Mouse (Mus musculus) gonadal fat pad, adult 2 months (tissue): ENCODE results near the gene Sdhaf2. TPM values are rescaled to one million over a fixed set of nuclear protein-coding genes. Genes with fewer than 3 reads are reported as not detected.

Experiments
- DNase-seq: peaks from one replicate; pipeline ENCODE4 v3.0.0-alpha.2; 2012; ENCODE audit warnings: low read depth
- polyA plus RNA-seq: library from polyadenylated mRNA; depleted of rRNA; stranded (reverse); fragments of >200 nt; gene quantifications from 2 replicates; pipeline ENCODE4 v1.2.3, GENCODE M21; 2012; rRNA removed

Gene Sdhaf2
- polyA plus RNA-seq, 1 experiment = 37.9 TPM

GRCm38 (mm10) chr19:10497512-10498160 lies 28.3 kb downstream of the Sdhaf2 start:
- DNase-seq = no peak

DNA sequence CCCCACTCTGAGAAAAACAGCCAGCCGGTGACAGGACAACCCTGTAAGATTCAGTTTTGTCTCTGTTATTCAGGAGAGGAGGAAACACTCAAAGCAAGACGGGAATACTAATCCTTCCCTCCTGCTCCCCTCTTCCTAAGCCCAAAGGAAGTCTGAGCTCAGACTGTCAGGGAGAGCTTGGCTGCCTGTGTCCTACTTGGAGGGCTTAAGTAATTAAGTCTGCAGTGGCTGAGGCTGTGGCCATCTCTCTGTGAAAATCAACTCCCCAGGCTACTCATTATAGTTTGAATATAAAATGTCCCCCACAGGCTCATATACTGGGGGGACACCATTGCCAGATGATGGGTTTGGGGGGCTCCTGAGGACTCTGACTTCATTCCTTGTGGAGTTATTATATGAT lies 29.0 kb downstream of the Sdhaf2 start:
- no peak for DNase-seq

DNA sequence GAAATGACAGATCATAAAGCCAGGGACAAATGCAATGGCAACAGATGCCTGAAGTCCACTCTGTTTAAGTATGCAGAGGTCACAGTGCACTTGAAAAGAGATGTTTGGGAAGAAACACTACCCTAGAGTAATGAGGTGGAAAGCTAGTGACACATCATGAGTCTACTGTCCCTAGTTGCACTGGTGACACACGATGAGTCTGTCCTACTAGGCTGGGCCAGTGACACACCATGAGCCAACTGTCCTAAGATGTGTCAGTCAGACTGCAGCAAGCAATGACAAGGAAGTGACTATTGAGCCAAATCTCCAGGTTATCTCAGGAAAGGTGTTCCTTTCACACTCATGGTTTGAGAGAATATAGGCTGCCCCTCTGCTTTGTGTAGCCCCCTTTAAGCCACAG lies 30.3 kb downstream of the Sdhaf2 start:
- DNase-seq = no peak

DNA sequence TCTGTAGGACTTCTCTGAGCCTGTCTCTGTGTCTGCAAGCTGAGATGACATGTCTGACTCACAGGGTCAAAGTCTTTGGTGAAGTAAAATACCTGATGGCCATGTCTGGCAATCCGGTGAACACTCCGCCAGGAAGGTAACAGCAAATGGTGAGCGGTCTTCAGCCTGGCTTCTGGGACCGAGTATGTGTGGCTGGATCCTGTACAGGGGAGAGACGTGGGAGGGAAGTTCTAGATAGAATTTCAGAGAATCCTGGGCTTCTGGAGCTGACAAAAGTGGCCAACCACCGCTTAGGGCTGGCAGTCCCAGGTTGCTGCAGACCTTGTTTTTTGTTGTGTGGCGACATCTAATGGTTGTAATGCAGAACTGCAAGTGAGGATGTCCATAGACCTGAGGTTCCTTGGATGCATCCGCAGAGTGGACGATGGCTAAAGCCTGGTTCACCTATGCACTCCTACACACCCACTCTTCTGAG lies 39.6 kb downstream of the Sdhaf2 start:
- peak; percentile 13 for DNase-seq

DNA sequence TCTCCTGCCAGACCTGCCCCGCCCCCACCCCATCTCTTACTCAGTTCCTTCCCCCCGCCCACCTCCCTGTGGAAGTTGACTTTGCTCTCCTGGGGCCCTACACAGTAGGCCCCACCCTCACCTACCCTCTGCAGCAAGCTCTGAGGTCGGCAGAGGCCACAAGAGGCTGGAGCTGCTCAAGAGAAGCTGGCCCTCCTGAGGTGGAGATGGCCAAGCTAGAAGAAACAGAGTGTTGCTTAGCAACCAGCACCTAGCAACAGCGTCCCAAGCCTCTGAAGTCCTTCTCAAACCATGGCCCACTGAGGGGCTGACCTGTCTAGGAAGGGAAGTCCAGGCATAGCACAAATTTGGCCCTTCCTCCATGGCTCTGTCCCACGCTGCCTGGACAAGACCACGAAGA lies 43.2 kb downstream of the Sdhaf2 start, which contains the start of gene Ppp1r32:
Gene Ppp1r32 (minus strand): TSS at position 226 of the 400 bp plus-strand sequence.
- DNase-seq = no peak

GRCm38 (mm10) chr19:10479541-10479940 lies 46.4 kb downstream of the Sdhaf2 start:
- DNase-seq = no peak

- DNase-seq = no peak
These were observed 52.2 kb downstream of the Sdhaf2 start for GRCm38 (mm10) chr19:10473779-10474178.

GRCm38 (mm10) chr19:10472958-10473357 lies 53.0 kb downstream of the Sdhaf2 start:
- no peak for DNase-seq

GRCm38 (mm10) chr19:10469171-10469658 lies 56.7 kb downstream of the Sdhaf2 start:
- no peak for DNase-seq

DNA sequence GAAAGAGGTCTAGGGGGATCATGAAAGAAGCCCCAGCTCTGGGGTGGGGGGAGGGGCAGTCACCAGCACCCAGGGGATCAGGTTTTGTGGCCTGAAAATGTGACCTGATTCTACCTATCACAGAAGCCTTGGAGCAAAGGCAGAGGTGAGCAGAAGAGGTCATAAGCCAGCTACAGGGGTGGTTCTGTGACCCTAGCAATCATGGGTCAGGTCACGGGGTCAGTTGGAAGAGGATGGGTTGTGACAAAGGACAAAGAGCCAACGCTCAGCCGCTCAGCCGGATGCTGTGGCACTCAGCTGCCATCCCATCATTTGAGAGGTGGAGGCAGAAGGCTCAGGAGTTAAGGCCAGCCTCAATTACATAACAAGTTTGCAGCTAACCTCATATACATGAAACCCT lies 61.5 kb downstream of the Sdhaf2 start:
- DNase-seq = no peak

GRCm38 (mm10) chr19:10461584-10461983 lies 64.4 kb downstream of the Sdhaf2 start:
- DNase-seq = no peak

- no peak for DNase-seq
These were observed 66.0 kb downstream of the Sdhaf2 start for GRCm38 (mm10) chr19:10459907-10460306.

- DNase-seq = no peak
These were observed 67.8 kb downstream of the Sdhaf2 start for GRCm38 (mm10) chr19:10458096-10458495.

DNA sequence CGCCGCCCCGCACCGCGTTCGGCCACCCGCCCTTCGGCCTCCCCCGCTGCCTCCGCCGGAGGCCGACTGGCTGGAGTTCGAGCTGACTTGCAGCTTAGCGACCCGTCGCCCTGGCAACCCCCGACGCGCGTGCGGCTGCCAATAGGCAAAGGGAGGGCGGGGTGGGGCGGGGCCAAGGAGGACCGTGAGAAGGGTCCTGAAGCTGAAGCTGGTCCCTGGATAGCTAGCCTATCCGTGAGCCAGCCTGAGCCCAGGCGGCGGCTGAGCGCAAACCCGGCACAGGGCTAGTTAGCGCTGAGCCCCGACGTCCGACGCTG lies 68.5 kb downstream of the Sdhaf2 start:
- no peak for DNase-seq

DNA sequence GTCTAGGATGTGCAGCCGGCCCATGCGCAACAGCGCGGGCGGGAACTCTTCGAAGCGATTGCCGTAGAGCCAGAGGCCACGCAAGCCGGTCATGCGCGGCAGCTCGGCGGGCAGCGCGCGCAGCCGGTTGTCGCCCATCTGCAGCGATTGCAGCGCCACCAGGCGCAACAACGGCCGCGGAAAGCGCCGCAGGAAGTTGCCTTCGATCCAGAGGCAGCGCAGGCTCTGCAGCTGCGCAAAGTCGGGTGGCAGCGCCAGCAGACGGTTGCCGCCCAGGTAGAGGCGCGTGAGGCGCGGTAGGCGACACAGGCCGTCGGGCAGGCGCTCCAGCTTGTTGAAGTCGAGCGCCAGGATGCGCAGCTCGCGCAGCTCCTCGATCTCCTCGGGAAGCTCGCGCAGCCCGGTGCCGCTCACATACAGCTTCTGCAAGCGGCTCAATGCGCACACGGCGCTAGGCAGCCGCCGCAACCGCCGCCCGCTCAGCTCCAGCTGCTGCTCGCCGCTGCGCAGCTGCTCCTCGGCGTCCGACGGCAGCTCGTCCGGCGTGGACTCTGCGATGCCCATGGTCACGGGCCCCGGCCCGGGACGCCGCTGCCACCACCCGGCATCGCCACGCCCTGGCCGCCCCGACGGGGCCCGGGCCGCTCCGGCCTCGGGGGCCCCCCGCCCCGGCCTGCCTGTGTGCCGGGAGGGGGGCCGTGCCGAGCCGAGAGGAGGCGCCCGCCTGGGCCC lies 69.0 kb downstream of the Sdhaf2 start, which contains the start of gene Lrrc10b:
Gene Lrrc10b (minus strand): TSS at position 722 of the 732 bp plus-strand sequence.
- DNase-seq = no peak

GRCm38 (mm10) chr19:10455437-10455806 lies 70.5 kb downstream of the Sdhaf2 start:
- no peak for DNase-seq

DNA sequence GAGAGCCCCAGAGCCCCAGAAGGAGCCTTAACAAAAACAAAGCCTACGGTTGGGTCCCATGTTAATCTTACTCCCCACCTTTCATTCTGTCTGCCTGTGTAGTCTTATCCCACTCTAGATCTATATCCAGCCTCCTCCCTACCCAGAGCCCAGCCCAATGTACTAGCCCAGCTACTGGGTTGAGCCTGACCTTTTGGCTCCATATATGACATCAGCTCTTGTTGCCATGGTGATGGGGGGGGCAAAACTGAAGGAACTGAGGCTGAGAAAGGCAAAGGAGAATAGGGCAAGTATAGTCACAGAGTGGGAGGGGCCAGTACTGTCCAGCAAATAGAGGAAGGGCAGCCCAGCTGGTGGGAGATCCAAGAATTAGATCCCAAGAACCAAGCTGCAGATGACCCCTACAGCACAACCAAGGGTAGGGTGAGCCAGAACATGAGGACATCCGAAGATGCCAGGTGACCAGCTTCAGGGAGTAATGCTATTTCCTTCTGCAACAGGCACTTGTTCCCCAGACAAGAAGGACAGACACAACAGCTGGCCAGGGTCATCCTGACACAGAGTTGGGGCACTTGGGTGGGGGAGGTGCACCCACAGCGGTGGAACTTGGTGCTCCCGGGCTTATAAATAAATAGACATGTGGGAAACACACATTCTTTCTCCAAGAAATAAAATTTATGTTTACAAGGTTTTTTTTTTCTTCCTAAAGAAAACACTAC lies 71.1 kb downstream of the Sdhaf2 start:
- DNase-seq = no peak

Other genes starting within 250 kb of the Sdhaf2 start
- 10.1 and 11.5 TPM in 2 replicates for gene Dagla, start 221.3 kb downstream of the Sdhaf2 start, polyA plus RNA-seq
- 2.3 and 2.4 TPM in 2 replicates for gene Syt7, start 137.1 kb downstream of the Sdhaf2 start, polyA plus RNA-seq
- 3.9 and 6.8 TPM in 2 replicates for gene Lrrc10b, start 68.7 kb downstream of the Sdhaf2 start, polyA plus RNA-seq
- 1.9 and 2.9 TPM in 2 replicates for gene Ppp1r32, start 43.2 kb downstream of the Sdhaf2 start, polyA plus RNA-seq
- gene Cpsf7, start 876 bp downstream of the Sdhaf2 start, polyA plus RNA-seq = 33.6 and 39.9 TPM in 2 replicates
- 36.5 and 51.1 TPM in 2 replicates for gene Tmem216, start 30.1 kb upstream of the Sdhaf2 start, polyA plus RNA-seq
- gene Cyb561a3, start 51.0 kb upstream of the Sdhaf2 start, polyA plus RNA-seq = 29.9 and 33.4 TPM in 2 replicates
- gene Tmem138, start 51.2 kb upstream of the Sdhaf2 start, polyA plus RNA-seq = 10.9 and 12.0 TPM in 2 replicates
- 168 and 176 TPM in 2 replicates for gene Ddb1, start 79.2 kb upstream of the Sdhaf2 start, polyA plus RNA-seq
- 21.0 and 22.5 TPM in 2 replicates for gene Tkfc, start 79.5 kb upstream of the Sdhaf2 start, polyA plus RNA-seq
- gene Vwce, start 108.1 kb upstream of the Sdhaf2 start, polyA plus RNA-seq = 0.60 and 1.3 TPM in 2 replicates
- gene Pga5, start 151.9 kb upstream of the Sdhaf2 start, polyA plus RNA-seq = 0.31 TPM in 1 of 2 replicates, not detected in the other
- 25.5 and 30.3 TPM in 2 replicates for gene Vps37c, start 162.6 kb upstream of the Sdhaf2 start, polyA plus RNA-seq
- gene Cd5, start 212.9 kb upstream of the Sdhaf2 start, polyA plus RNA-seq = 0.80 and 0.92 TPM in 2 replicates